Mouse (Mus musculus) small intestine, adult 2 months (tissue): ENCODE results near the gene Prc1. TPM values are rescaled to one million over a fixed set of nuclear protein-coding genes. Genes with fewer than 3 reads are reported as not detected.
A peak's percentile ranks its signal among the peaks of the same experiment; 100 is the strongest.
"Not testable (repeated sequence)": the region's sequence is repeated elsewhere in the genome, so short reads cannot be mapped to it uniquely, and the experiment has no call there.

ENCODE experiments used
- H3K27ac ChIP-seq: fragments of 200-500 bp; 2 replicates; pipeline ENCODE4 v1.5.1; 2012; ENCODE audit warnings: low read depth, low read length, control low read depth, inconsistent platforms; ENCODE audit not compliant: insufficient read depth
- H3K27me3 ChIP-seq: fragments of 200-500 bp; 2 replicates; pipeline ENCODE4 v1.6.1; 2012; ENCODE audit warnings: mild to moderate bottlenecking, moderate library complexity, low read length, inconsistent platforms; ENCODE audit not compliant: control insufficient read depth, insufficient read depth
- H3K36me3 ChIP-seq: fragments of 200-500 bp; 2 replicates; pipeline ENCODE4 v1.6.1; 2012; ENCODE audit warnings: mild to moderate bottlenecking, low read length, control low read depth, inconsistent platforms; ENCODE audit not compliant: control insufficient read depth, insufficient read depth
- H3K4me1 ChIP-seq: fragments of 200-500 bp; 2 replicates; pipeline ENCODE4 v1.6.1; 2012; ENCODE audit warnings: low read length, inconsistent platforms, mixed read lengths; ENCODE audit not compliant: control insufficient read depth, insufficient read depth, insufficient read length
- H3K4me3 ChIP-seq: fragments of 200-500 bp; 2 replicates; pipeline ENCODE4 v1.5.1; 2012; ENCODE audit warnings: low read depth, mild to moderate bottlenecking, control low read depth, inconsistent platforms, low read length, moderate library complexity
- CTCF ChIP-seq: fragments of 200-500 bp; IDR thresholded peaks from 2 replicates; pipeline ENCODE4 v1.5.1; 2012; ENCODE audit warnings: low read depth, mild to moderate bottlenecking, control low read depth, inconsistent platforms, low read length, moderate library complexity, mixed read lengths; ENCODE audit not compliant: insufficient replicate concordance, insufficient read length; ENCODE audit errors: extremely low read depth
- POLR2A ChIP-seq: fragments of 200-500 bp; IDR thresholded peaks from 2 replicates; pipeline ENCODE4 v1.6.1; 2012; ENCODE audit warnings: low read depth, mild to moderate bottlenecking, control low read depth, inconsistent platforms, low read length, moderate library complexity
- WGBS: fragments of 180-500 bp; shearing (Covaris S2); methylation state at CpG from one replicate; pipeline ENCODE4 v1.1.7; 2018; 5-methylcytosine and 5-hydroxymethylcytosine counted together
- polyA plus RNA-seq: library from polyadenylated mRNA; depleted of rRNA; stranded (reverse); fragments of >200 nt; gene quantifications from 2 replicates; pipeline ENCODE4 v1.2.3, GENCODE M21; 2012

Prc1 gene
- polyA plus RNA-seq, 1 experiment = 15.0 TPM

DNA sequence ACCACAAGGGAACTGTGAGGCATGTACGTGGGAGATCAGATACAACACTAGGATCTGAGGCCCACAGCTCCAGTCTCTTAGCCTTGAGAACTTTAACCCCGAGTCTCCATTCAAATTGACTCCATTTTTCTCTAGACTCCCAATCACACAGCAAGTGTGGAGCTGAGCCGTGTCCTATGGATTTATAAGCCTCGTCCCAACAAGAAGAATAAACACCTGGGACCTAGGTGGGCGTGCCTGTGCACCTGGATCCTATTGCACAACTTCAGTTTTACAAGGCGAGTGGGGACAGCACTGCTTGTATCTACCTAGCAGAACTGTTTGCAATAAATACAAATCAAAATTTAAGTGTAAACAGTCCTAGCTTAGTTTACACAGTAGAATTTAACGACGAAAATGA, 29.1 kb downstream of the Prc1 start:
- no peak for TF ChIP-seq POLR2A
- TF ChIP-seq CTCF = no peak
- H3K27ac ChIP-seq = peak overlapping the region; percentile 65
- H3K27me3 ChIP-seq = no peaks in the 10 kb centered on the region
- H3K36me3 ChIP-seq = peaks cover 32% of the 10 kb centered on the region
- H3K4me3 ChIP-seq = peak overlapping the region; percentile 77; the same call in 1 of the 2 replicates
- H3K4me1 ChIP-seq = peaks cover 4% of the 10 kb centered on the region; the same call in 1 of the 2 replicates
- 5% methylated on average over 8 of the region's 8 CpGs for WGBS

DNA sequence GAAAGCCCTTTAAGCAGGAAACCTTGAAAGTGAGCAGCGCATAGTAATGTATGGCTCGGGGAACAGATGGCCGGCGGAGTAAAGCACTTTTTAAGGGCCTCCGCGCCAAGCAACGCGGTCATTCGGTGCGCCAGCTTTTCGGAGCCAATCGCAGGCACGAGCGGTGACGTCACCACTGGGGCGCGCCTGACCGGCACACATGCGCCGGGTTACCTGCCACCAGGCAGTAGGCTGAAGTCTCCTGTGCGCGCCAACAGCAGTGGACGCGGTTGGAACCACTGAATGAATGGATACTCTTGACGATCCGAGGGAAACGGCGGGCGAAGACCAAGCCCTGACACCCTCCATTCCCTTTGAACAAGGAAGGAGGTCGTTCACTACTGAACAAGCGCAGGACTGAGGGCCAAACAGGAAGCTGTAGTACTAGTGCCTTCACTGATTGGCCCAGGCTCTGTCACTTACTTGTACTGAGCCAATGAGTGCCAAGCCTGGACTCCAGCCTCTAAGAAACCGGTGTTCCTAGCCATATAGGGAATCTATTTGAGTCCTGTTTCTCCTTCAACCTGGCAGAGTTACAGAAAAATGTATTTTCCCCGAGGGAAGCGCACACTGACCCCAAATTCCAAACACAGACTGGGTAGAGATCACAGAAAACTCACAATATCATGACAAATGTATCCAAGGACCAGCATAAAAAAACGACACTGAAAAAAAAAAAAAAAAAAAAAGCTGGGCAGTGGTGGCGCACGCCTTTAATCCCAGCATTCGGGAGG, 30.0 kb downstream of the Prc1 start, which contains the start of gene Rccd1:
TSS of gene Rccd1 (minus strand) at position 412 of the 773 bp plus-strand sequence.
- Histone ChIP-seq H3K36me3 (peaks cover 37% of the 10 kb centered on the region), H3K4me1 (peaks cover 4% of the 10 kb centered on the region; the same call in 1 of the 2 replicates), H3K27ac (peak within 1 kb of the TSS; percentile 85), H3K27me3 (no peaks in the 10 kb centered on the region), H3K4me3 (peak within 1 kb of the TSS; percentile 77)
- peak; percentile 71; the same call in 1 of the 2 replicates for TF ChIP-seq POLR2A
- no peak for TF ChIP-seq CTCF
- under 1% methylated on average over 38 of the region's 38 CpGs for WGBS

DNA sequence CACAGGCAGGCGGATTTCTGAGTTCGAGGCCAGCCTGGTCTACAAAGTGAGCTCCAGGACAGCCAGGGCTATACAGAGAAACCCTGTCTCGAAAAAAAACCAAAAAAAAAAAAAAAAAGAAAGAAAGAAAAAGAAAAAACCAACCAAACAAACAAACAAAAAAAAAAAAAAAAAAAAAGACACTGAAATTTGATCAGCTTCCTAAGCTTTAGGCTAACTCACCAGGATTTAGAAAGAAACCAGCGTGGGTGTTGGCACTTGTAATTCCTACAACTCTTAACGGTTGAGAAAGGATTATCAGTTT, 30.5 kb downstream of the Prc1 start:
- H3K4me3 ChIP-seq, H3K27me3 ChIP-seq, H3K4me1 ChIP-seq: not testable (repeated sequence)
- Histone ChIP-seq H3K27ac (peak overlapping the region; percentile 59; the same call in 1 of the 2 replicates), H3K36me3 (peaks cover 42% of the 10 kb centered on the region)
- 27% methylated on average over 4 of the region's 5 CpGs for WGBS

DNA sequence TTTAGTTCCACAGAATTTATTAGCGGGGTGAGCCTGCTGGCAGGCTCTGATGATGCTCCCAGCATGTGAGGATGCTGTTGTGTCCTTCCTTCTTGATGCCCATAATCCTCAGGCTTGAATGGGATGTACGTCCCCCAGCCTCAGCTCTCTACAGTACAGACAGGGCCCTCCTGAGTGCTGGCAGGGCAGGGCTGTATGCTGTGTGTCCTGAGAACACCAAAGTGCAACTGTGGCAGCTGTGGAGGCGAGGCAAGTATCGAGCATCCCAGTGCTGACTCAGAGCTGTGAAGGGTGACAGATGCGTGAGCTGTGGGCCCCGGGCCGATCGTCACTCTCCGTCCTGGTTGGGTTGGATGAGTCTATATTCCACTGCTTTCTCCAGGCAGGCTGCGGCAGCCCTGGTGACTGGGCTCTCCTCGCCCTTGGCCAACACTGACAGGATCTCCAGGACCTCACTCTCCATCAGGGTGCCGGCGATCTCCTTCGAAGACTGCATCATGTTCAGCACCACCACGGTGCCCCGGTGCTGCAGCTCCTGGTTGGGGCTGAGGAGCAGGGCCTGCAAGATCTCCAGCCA, 31.1 kb downstream of the Prc1 start:
- 91% methylated on average over 16 of the region's 16 CpGs for WGBS
- Histone ChIP-seq H3K4me3 (no peak overlapping the region), H3K36me3 (peaks cover 48% of the 10 kb centered on the region)

DNA sequence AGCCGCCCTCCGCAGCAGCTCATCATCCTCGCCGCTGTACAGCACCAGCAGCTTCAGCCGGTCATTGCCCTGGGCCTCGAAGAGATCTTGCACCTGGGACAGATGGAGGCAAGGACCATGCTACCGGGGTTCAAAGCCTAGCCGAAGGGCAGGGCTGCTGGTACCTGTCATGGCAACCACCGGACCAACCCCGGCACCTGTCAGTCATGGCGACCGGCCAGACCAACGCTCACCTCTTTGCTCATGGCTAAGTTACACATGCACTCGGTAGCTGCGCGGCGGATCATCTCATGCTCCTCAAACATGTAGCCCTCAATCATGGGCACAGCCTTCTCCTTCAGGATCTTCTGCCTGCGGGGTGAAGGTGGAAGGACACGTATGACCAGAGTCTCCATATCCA, 31.8 kb downstream of the Prc1 start:
- peaks cover 55% of the 10 kb centered on the region for H3K36me3 ChIP-seq
- H3K27ac ChIP-seq = no peak overlapping the region
- H3K4me1 ChIP-seq = peaks cover 4% of the 10 kb centered on the region; the same call in 1 of the 2 replicates
- TF ChIP-seq POLR2A = no peak
- TF ChIP-seq CTCF = no peak
- 93% methylated on average over 19 of the region's 19 CpGs for WGBS
- H3K4me3 ChIP-seq = no peak overlapping the region
- H3K27me3 ChIP-seq = no peaks in the 10 kb centered on the region

More for the DNA sequence above, 31.1 kb downstream of the Prc1 start:
- Histone ChIP-seq H3K4me1 (peaks cover 4% of the 10 kb centered on the region; the same call in 1 of the 2 replicates), H3K27ac (no peak overlapping the region), H3K27me3 (no peaks in the 10 kb centered on the region)
- TF ChIP-seq POLR2A (no peak), CTCF (no peak)

DNA sequence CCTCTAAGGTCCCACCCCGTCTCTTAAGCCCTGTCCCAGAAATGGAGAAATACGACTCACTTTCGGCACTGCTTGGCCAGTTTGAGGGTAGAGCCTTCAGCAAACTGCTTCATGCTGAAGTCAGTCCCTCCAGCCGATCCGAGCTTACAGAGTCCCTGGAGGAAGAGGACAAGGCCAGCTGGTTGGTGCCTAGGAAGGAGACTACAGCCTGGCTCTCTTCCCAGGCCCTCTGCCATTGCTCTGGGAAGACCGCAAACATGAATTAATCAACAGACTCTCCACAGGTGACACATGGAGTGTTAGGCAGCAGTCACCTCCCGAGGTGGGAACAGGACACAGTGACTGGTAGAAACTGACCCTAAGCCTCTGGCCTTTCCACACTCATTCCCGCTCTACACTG, 36.0 kb downstream of the Prc1 start:
- Histone ChIP-seq H3K27me3 (no peaks in the 10 kb centered on the region), H3K36me3 (peaks cover 81% of the 10 kb centered on the region), H3K4me1 (peaks cover 6% of the 10 kb centered on the region; the same call in 1 of the 2 replicates), H3K27ac (no peak overlapping the region), H3K4me3 (no peak overlapping the region)
- no peak for TF ChIP-seq CTCF
- no peak for TF ChIP-seq POLR2A
- 89% methylated on average over 8 of the region's 8 CpGs for WGBS

DNA sequence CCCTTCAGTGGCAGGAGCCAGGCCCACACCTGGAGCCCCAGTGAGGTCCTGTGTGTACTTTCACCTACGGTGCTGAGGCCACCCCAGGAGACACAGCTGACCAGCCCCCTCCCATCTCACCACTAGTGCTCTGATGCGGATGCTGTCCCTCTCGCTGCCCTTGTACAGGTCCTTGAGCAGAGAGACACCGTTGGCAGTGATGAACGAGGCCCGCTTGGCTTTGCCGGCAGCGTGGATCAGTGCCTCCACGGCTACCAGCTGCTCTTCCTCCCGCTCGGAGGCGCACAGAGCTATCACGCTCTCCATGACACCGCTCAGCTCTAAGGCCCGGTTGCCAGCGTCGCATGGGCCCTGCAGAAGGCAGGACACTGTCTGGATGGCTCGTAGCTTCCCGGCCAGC, 37.2 kb downstream of the Prc1 start:
- Histone ChIP-seq H3K36me3 (peaks cover 82% of the 10 kb centered on the region), H3K4me3 (no peak overlapping the region), H3K27me3 (no peaks in the 10 kb centered on the region), H3K4me1 (peaks cover 8% of the 10 kb centered on the region; the same call in 1 of the 2 replicates), H3K27ac (no peak overlapping the region)
- WGBS = 94% methylated on average over 19 of the region's 19 CpGs
- TF ChIP-seq CTCF (no peak), POLR2A (no peak)
